Mouse (Mus musculus) urinary bladder, postnatal 4 days (tissue): Measurements from ENCODE around the gene Tbx15.

Source experiments
- DNase-seq, 2 experiments: peaks; one replicate each; pipeline ENCODE4 v3.0.0; 2021 to 2022; ENCODE audit warnings: low spot score in 2 of 2

The Tbx15 gene

GRCm38 (mm10) chr3:99387127-99387526 lies 146.9 kb downstream of the Tbx15 start:
- no peak for DNase-seq
